Mouse (Mus musculus) common myeloid progenitor, adult 5-6 weeks (primary cell): Measurements from ENCODE around the gene Hnrnpa0. TPM values are rescaled to one million over a fixed set of nuclear protein-coding genes. Genes with fewer than 3 reads are reported as not detected.

Experiments
- total RNA-seq: library from RNA; stranded (forward); fragments of 200-1000, 187-1606 nt; gene quantifications from 2 replicates; pipeline ENCODE4 v1.2.3, GENCODE M21; 2017

Hnrnpa0 gene
- total RNA-seq, 1 experiment from 2014 or later: 121 TPM

Other genes starting within 250 kb of the Hnrnpa0 start
- gene Spock1, start 220.2 kb downstream of the Hnrnpa0 start, total RNA-seq: not detected in 2 replicates
- gene Klhl3, start 15.0 kb downstream of the Hnrnpa0 start, total RNA-seq: 1.9 TPM in 2 replicates
- gene Idnk, start 29.1 kb upstream of the Hnrnpa0 start, total RNA-seq: 24.9 and 28.5 TPM in 2 replicates
- 70.7 and 76.1 TPM in 2 replicates for gene Ubqln1, start 87.1 kb upstream of the Hnrnpa0 start, total RNA-seq
- gene Gkap1, start 147.1 kb upstream of the Hnrnpa0 start, total RNA-seq: 26.9 and 38.0 TPM in 2 replicates
- 0.39 TPM in 1 of 2 replicates, not detected in the other for gene Kif27, start 230.6 kb upstream of the Hnrnpa0 start, total RNA-seq